Mouse (Mus musculus) hindbrain, embryonic 14.5 days (tissue): ENCODE measurements around the gene Nmu. TPM values are rescaled to one million over a fixed set of nuclear protein-coding genes. Genes with fewer than 3 reads are reported as not detected.

Source experiments
- ATAC-seq: fragments of 200-750 bp; cut with Nextera tagmentation; 2 replicates; pipeline ENCODE4 v1.8.0; 2017; ENCODE audit warnings: moderate number of reproducible peaks, mild to moderate bottlenecking, moderate TSS enrichment, moderate library complexity; ENCODE audit not compliant: low FRiP score
- DNase-seq: peaks from one replicate; pipeline ENCODE4 v3.0.0-alpha.2; 2015; ENCODE audit warnings: low spot score
- H3K27ac ChIP-seq: fragments of 300-500 bp; sonication (generic); 2 replicates; pipeline ENCODE4 v1.5.1; 2014; ENCODE audit warnings: mild to moderate bottlenecking, moderate library complexity
- H3K27me3 ChIP-seq: fragments of 300-500 bp; sonication (generic); 2 replicates; pipeline ENCODE4 v1.6.1; 2014; ENCODE audit warnings: mild to moderate bottlenecking, low read length, mixed read lengths; ENCODE audit not compliant: control insufficient read depth, insufficient read depth
- H3K36me3 ChIP-seq: fragments of 300-500 bp; sonication (generic); replicated peaks from 2 replicates; pipeline ENCODE4 v1.6.1; 2014; ENCODE audit not compliant: control insufficient read depth, insufficient read depth
- H3K4me1 ChIP-seq: fragments of 300-500 bp; sonication (generic); replicated peaks from 2 replicates; pipeline ENCODE4 v1.6.1; 2014; ENCODE audit warnings: antibody characterized with exemption, low read length, mixed read lengths; ENCODE audit not compliant: control insufficient read depth, insufficient read depth
- H3K4me2 ChIP-seq: fragments of 300-500 bp; sonication (generic); replicated peaks from 2 replicates; pipeline ENCODE4 v1.6.1; 2014; ENCODE audit warnings: mild to moderate bottlenecking, moderate library complexity
- H3K4me3 ChIP-seq: fragments of 300-500 bp; sonication (generic); replicated peaks from 2 replicates; pipeline ENCODE4 v1.5.1; 2014; ENCODE audit warnings: mild to moderate bottlenecking, low read length
- H3K9ac ChIP-seq: fragments of 300-500 bp; sonication (generic); 2 replicates; pipeline ENCODE4 v1.6.1; 2014
- H3K9me3 ChIP-seq: fragments of 300-500 bp; sonication (generic); 2 replicates; pipeline ENCODE4 v1.6.1; 2016; ENCODE audit warnings: low read length; ENCODE audit not compliant: control insufficient read depth
- WGBS: fragments of 180-500 bp; shearing (Covaris S2); extraction: QIAGEN DNeasy Blood & Tissue Kit; methylation state at CpG from one replicate; pipeline ENCODE4 v1.1.7; 2014; 5-methylcytosine and 5-hydroxymethylcytosine counted together
- polyA plus RNA-seq: library from polyadenylated mRNA; unstranded; fragments of >200 nt; fragmentation: Nextera tagmentation; extraction: Ambion mirVana; gene quantifications from 2 replicates; pipeline ENCODE4 v1.2.1, GENCODE M21; 2014

The Nmu gene
- polyA plus RNA-seq, 1 experiment from 2014 or later: 2.2 TPM

DNA sequence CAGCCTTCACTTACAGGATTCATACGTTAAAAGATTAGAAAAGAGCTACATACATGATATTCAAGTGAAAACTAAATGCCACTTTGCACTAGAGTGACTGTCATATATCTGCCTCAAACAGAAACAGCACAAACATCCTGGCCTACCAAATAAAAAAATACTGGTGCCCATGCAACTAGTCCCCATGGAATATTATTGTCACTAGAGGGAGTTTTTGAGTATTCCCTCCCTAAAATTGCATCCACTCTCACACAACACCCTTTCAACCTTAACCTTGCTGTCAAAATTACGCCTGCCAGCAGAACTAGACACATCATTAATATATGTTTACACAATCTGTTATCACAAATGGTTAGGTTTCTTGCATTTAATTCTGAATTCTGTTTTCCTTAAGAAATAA, 61.6 kb downstream of the Nmu start:
- DNase-seq (no peak), ATAC-seq (no peak)
- no peak overlapping the region for H3K27ac ChIP-seq
- no peak overlapping the region for H3K4me2 ChIP-seq
- no peaks in the 10 kb centered on the region for H3K9me3 ChIP-seq
- peaks cover 29% of the 10 kb centered on the region for H3K4me1 ChIP-seq
- no peak overlapping the region for H3K9ac ChIP-seq
- H3K4me3 ChIP-seq: no peak overlapping the region
- no peaks in the 10 kb centered on the region for H3K36me3 ChIP-seq
- no peaks in the 10 kb centered on the region for H3K27me3 ChIP-seq
- WGBS: 80% methylated on average over 2 of the region's 2 CpGs

DNA sequence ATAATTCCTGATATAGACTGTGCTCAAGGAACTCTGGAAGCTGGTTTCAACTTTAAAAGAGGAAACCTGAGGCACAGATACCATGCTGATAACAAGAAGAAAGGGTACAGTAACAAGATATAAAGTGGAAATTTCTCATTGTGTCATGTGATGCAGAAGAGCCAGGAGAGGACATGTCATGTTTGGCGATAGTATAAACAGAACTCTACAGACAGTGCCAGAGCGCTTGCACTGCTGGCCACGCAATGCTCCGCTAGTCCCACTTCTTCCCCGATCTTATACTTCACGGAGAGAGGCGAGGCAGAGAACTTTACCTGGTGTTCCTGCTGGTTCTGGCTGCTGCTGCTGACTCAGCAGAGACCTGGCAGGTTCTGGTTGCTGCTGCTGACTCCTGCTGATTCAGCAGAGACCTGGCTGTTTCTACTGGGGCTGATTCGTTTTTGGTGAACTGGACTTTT, 74.3 kb downstream of the Nmu start:
- ATAC-seq: no peak
- no peak for DNase-seq
- Histone ChIP-seq H3K9ac (no peak overlapping the region), H3K4me2 (no peak overlapping the region), H3K4me3 (no peak overlapping the region), H3K9me3 (no peaks in the 10 kb centered on the region), H3K27me3 (no peaks in the 10 kb centered on the region), H3K36me3 (no peaks in the 10 kb centered on the region), H3K27ac (no peak overlapping the region), H3K4me1 (no peaks in the 10 kb centered on the region)
- WGBS: 91% methylated on average over 8 of the region's 8 CpGs

DNA sequence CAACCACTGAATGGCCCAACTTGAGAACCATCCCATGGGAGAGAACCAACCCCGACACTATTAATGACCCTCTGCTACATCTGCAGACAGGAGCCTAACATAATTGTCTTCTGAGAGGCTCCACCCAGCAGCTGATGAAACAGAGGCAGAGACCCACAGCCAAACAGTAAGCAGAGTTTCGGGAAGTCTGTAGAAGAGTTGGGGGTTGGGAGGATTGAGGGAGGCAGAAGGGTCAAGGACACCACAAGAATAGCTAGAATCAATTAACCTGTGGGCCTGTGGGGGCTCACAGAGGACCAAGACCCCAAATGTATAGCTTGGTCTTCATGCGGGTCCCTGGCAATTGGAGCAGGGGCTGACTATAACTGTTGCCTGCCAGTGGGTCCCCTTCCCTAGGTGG, 75.3 kb downstream of the Nmu start:
- H3K27me3 ChIP-seq: no peaks in the 10 kb centered on the region
- whole genome bisulfite sequencing: 94% methylated on average over 3 of the region's 3 CpGs
- no peaks in the 10 kb centered on the region for H3K4me1 ChIP-seq
- ATAC-seq (no peak), DNase-seq (no peak)
- H3K9me3 ChIP-seq: no peaks in the 10 kb centered on the region
- H3K4me3 ChIP-seq: no peak overlapping the region
- no peak overlapping the region for H3K4me2 ChIP-seq
- H3K36me3 ChIP-seq: no peaks in the 10 kb centered on the region
- H3K27ac ChIP-seq: no peak overlapping the region
- H3K9ac ChIP-seq: no peak overlapping the region

DNA sequence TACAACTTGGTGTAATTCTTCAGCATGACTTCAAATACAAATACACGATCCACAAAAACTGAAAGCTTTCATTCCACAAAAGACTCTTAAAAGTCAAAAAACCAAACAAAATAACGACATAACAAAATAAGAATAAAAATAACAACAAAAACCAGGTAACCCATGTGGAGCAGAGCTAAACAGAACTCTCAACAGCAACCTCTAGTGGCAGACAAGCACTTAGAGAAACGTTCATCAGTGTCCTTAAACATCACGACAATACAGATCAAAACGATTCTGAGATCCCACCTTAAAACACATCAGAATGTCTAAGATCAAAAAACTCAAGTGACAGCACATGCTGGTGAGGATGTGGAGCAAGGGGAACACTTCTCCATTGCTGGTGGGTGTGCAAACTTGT, 76.5 kb downstream of the Nmu start:
- ATAC-seq (no peak), DNase-seq (no peak)
- Histone ChIP-seq H3K27me3 (no peaks in the 10 kb centered on the region), H3K4me3 (no peak overlapping the region), H3K4me1 (no peaks in the 10 kb centered on the region), H3K4me2 (no peak overlapping the region), H3K9me3 (no peaks in the 10 kb centered on the region), H3K27ac (no peak overlapping the region), H3K9ac (no peak overlapping the region), H3K36me3 (no peaks in the 10 kb centered on the region)
- 76% methylated on average over 5 of the region's 5 CpGs for WGBS

DNA sequence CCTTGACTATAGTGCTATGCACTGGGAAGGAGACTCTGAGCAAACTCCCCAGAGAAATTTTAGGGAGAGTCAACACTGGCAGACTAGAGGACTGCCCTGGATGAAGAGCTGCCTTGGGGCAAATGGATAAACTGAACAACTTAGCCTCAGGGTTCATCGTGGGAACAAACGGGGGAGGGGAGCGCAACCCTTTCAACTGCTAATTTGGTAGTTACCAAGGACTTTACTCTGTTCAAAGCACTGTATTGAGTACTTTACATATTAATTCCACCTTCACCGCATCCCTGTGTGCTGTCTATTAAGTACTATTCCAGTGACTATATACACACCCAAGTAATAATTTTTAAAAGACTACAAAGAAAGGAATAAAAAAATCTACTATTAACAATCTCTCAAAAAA, 77.9 kb downstream of the Nmu start:
- Histone ChIP-seq H3K9ac (no peak overlapping the region), H3K27me3 (no peaks in the 10 kb centered on the region), H3K27ac (no peak overlapping the region), H3K9me3 (no peaks in the 10 kb centered on the region), H3K4me3 (no peak overlapping the region), H3K4me2 (no peak overlapping the region), H3K4me1 (no peaks in the 10 kb centered on the region; the same call in 1 of the 2 replicates), H3K36me3 (no peaks in the 10 kb centered on the region)
- DNase-seq (no peak), ATAC-seq (no peak)
- 42% methylated on average over 4 of the region's 4 CpGs for WGBS

DNA sequence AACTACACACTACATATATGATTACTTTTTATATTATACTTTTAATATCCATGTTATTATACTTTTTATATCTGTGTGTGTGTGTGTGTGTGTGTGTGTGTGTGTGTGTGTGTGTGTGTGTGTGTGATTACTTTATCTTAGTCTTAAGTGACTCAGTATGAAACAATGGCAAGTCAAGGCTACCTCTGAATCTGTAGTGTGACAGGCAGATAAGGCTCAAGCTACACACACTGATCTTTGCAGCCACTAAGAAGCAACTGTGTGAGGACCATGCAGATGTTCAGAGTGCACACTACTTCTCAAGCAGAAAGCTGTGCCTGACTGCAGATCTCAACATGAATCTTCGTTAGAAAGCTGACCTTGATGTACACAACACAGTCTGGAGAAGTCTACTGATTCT, 79.7 kb downstream of the Nmu start:
- Histone ChIP-seq H3K36me3 (no peaks in the 10 kb centered on the region), H3K27ac (no peak overlapping the region), H3K4me2 (no peak overlapping the region), H3K4me1 (no peaks in the 10 kb centered on the region; the same call in 1 of the 2 replicates), H3K9ac (no peak overlapping the region), H3K4me3 (no peak overlapping the region), H3K9me3 (no peaks in the 10 kb centered on the region), H3K27me3 (no peaks in the 10 kb centered on the region)
- ATAC-seq (no peak), DNase-seq (no peak)
- 89% methylated on average over 1 of the region's 1 CpGs for WGBS

Other genes with a start within 250 kb of the Nmu start
- 16.0 and 16.3 TPM in 2 replicates for gene Srd5a3, start 223.5 kb downstream of the Nmu start, polyA plus RNA-seq
- 64.0 and 65.3 TPM in 2 replicates for gene Tmem165, start 179.9 kb downstream of the Nmu start, polyA plus RNA-seq
- gene Clock, start 59.0 kb downstream of the Nmu start, polyA plus RNA-seq: 16.5 and 19.2 TPM in 2 replicates
- gene Pdcl2, start 32.6 kb downstream of the Nmu start, polyA plus RNA-seq: not detected in 2 replicates
- gene Gm7271, start 120.3 kb upstream of the Nmu start, polyA plus RNA-seq: 0.61 TPM in 1 of 2 replicates, not detected in the other
- gene Exoc1, start 165.5 kb upstream of the Nmu start, polyA plus RNA-seq: 59.1 and 62.1 TPM in 2 replicates
- 3.6 and 4.2 TPM in 2 replicates for gene Cep135, start 224.9 kb upstream of the Nmu start, polyA plus RNA-seq